Mouse (Mus musculus) ES-Bruce4 (cell line): ENCODE data around the gene Defb45.

Experiments
- CTCF ChIP-seq: IDR thresholded peaks from one replicate; pipeline ENCODE4 v1.8.1; 2011; ENCODE audit warnings: low read depth, low read length
- EP300 ChIP-seq: IDR thresholded peaks from 2 replicates; pipeline ENCODE4 v1.6.1; 2011; ENCODE audit warnings: low read depth, low read length; ENCODE audit not compliant: insufficient read depth
- POLR2A ChIP-seq: IDR thresholded peaks from one replicate; pipeline ENCODE4 v1.8.1; 2011; ENCODE audit warnings: low read length; ENCODE audit not compliant: insufficient read depth

DNA sequence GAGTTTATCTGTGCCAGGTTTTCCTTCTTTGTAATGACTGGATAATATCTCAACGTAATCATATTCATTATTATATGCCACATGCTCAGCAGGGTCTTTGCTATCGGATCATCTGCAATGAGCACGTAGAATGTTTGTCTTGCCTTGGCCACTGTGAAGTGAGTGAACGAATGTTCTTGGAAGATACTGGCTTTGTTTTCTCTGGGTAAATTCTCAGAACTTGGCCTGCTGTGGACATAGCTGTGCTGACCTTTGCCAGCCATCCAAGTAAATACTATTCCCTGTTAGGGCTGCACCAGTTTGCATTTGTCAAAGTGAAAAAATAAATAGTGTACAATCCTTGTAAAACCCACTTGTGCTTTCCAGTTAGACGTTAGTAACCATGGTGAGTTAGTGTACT lies 51.1 kb downstream of the Defb45 start:
- TF ChIP-seq CTCF (no peak), POLR2A (no peak), EP300 (no peak)
